Mouse (Mus musculus): Measurements from ENCODE around the gene Get4.
A peak's percentile ranks its signal among the peaks of the same experiment; 100 is the strongest.

Get4 gene

DNA sequence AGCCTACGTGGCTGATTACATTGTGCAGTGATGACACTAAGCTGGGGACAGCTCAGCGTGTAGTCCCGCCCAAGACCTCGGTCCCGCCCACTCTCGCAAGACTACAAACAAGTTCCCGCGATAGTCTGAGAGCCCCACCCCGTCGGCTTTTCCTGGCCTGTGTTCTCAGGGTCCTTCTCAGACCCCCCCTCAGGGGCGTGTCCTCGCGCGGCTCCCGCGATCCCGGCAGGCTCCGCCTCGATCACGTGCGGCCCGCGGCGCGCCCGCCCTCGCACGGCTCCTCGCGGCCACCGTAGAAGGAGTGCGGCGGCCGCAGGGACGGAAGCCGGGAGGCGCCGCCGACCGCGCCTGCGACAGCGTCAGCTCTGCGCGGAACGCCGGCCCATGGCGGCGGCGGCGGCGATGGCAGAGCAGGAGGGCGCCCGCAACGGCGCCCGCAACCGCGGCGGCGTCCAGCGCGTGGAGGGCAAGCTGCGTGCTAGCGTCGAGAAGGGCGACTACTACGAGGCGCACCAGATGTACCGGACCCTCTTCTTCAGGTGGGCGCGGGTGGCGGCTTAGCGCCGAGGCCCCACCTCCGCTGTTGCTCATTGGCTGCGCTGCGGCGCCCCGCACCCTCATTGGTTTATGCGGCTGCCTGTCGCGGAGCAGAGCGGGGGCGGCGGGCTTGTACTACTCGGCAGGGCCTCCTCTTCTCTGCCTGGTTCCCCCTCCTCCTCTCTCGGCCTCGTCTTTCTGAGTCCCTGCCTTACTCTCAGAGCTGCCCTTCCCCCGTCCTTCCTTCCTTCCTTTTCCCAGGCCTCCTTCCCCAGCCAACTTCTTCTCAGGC is at the start of gene Get4:
Gene Get4 (plus strand): TSS at position 244 of the 829 bp plus-strand sequence.
- DNase-seq (ENCODE audit: low read depth, low spot score): peak; percentile 100

DNA sequence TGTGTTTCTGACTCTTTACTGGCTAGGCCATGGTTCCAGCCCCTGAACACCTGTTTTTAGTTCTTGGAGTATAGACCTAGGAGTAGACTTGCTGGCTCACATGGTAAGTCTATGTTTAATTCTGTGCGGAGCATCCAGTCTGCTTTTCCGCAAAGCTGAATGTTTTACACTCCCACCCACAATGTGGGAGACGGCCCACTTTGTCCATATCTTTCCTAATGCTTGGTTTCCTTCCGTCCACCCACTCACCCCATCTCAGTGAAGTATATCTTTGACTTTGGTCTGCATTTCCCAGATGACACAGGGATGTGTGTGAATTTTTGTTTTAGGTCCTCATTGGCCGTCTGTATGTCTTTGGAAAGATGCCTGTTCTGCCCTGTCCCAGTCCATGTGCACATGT is 48.8 kb upstream of the Get4 start:
- no peak for DNase-seq (ENCODE audit: low read depth, low spot score)

GRCm38 (mm10) chr5:139206081-139206480 is 46.0 kb upstream of the Get4 start:
- no peak for DNase-seq (ENCODE audit: low read depth, low spot score)

GRCm38 (mm10) chr5:139206525-139206924 is 45.6 kb upstream of the Get4 start:
- peak; percentile 47 for DNase-seq (ENCODE audit: low read depth, low spot score)

DNA sequence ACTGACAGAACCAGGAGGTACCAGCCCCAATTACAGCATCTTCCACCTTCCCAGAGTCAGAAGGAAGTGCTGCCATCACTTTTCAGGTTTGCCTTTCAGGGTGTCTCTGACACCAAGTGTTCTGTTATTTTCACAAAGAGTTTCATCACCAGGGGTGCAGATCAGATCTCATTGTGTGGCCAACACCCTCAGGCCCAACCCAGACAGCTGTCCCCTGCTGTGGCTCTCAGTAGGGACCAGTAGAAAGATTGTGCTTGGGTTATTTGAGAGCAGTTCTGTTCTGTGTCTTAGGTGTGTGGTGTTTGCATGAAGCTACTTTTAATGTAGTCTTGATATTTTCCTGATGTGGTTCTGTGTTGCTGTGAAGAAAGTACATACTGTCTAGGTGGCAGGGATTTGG is 43.9 kb upstream of the Get4 start:
- no peak for DNase-seq (ENCODE audit: low read depth, low spot score)

DNA sequence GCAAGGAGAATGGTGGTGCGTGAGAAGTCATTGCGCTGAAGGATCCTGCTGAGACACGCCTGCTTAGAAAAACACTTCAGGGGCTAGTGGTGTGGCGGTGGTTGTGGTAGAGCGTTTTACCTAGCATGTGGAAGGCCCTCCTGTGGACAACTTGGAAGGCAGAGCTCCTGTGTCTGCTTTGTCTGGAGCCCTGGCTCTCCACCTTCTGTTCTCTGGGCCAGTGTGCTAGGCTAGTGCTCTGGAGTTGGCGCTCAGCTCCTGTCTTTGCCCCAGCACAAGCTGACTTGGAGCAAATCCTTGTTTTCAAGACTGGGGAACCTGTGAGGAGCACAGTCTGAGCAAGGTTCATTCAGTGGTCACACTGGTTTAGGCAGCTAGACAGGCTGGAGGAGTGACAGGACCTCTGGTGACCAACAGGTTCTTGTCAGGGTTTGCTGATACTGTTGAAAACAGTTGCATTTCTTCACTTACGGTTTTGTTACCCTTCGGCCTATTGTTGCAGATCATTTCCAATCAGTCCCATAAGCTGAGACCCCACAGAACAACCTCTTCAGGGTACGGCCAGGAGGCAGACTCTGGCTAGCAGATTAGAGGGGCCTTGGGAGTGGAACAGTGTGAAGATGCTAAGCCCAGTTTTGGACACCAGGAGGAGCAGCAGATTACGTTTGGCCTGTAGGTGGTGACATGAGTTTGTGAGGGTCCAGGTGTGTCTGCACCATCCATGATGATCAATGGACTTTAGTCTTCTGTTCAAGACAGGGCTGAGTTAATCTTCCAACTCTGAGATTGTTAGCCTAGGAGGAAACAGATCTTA is 43.0 kb upstream of the Get4 start:
- no peak for DNase-seq (ENCODE audit: low read depth, low spot score)

- DNase-seq (ENCODE audit: low read depth, low spot score): no peak
These were observed 42.5 kb upstream of the Get4 start for GRCm38 (mm10) chr5:139209685-139210026.

GRCm38 (mm10) chr5:139211737-139212385 is 40.3 kb upstream of the Get4 start:
- no peak for DNase-seq (ENCODE audit: low read depth, low spot score)

DNA sequence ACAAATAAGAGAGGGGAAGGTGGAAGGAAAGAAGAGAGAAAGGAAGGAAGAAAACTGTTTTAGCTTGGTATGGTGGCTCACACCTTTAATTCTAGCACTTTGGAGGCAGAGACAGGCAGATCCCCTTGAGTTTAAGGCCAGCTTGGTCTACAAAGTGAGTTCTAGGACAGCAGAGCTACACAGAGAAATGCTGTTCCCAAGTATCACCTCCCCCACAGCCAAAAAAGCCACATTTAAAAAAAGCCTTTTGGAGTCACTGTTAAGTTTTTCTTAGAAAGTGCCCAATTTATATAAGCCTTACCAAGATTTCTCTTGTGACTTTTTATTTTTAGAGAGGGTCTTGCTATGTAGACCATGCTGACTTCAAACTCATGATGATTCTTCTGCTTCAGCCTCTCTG is 37.8 kb upstream of the Get4 start:
- no peak for DNase-seq (ENCODE audit: low read depth, low spot score)

DNA sequence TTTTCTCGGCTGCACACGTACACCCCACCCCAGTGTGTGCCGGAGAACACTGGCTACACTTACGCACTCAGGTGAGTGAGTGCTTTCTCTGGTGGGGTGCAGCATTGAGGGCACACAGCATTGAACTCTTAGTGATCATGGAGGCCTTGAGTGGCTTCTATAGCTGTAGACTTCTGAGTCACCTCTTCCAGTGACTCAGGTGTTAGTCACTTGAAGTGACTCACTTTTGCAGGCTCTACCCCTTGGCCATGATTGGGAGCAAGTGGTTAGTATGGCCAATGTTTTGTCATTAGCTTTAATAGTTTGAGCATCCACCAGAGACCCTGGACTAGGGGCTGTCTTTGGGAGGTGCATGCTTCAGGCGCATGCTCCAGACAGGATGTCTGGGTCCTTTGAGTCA is 36.9 kb upstream of the Get4 start:
- no peak for DNase-seq (ENCODE audit: low read depth, low spot score)

DNA sequence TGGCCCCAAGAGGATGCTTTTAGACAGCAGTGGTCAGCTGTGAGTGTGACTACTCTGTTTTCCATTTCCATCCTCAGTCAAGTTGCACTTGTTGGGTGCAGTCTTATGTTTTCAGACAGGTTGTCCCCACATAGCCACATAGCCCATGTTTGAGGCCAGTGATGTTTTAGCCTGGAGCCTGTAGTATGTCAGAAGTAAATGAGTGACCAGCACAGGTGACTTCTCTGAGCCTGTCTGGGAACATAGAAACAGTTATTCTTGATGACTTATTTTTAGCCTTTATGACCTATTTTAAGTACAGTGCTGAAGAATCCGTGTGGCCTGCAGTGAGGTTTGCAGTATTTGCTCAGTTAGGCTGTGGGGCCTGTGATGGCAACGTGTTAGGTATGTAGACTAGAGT is 36.0 kb upstream of the Get4 start:
- no peak for DNase-seq (ENCODE audit: low read depth, low spot score)

GRCm38 (mm10) chr5:139216774-139217173 is 35.4 kb upstream of the Get4 start:
- no peak for DNase-seq (ENCODE audit: low read depth, low spot score)

DNA sequence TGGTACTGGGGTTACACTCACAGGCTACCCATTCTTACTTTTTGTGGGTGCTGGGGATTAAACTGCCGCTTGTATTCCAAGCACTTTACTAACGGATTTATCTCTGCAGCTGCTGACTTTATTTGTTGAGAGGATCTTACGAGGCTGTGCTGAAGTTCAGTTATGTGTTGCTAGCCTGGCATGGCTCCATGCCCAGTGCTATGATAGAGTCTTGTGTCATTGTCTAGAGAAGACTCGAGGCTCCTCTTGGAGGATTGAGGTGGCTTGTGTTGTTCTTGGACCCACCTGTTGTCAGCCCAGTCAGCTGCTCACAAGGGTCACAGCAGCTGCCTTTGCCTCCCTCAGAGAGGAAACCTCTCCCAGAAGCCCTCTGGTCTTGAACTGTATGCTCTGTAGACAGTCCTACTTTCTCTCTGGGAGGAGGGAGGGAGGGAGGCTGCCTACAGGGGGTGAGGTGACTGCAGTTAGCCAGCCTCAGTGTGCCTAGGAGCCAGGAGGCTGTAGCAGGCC is 32.1 kb upstream of the Get4 start:
- DNase-seq (ENCODE audit: low read depth, low spot score): no peak

GRCm38 (mm10) chr5:139220610-139221009 is 31.5 kb upstream of the Get4 start:
- no peak for DNase-seq (ENCODE audit: low read depth, low spot score)

DNA sequence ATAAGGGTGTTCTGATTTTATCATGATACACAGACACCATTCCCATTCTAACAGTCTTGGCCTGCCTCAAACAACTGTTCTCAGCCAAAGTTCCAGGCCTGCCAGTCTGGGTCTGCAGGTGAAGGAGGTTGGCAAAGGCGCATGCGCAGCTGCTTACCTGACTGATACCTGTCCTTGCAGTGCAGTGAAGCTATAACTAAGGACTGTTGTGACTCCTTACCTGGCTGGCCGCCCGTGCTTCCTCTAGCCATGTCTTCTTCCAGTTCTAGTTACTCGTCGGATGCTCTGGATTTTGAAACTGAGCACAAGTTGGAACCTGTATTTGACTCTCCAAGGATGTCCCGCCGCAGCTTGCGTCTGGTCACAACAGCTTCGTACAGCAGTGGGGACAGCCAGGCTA is 28.8 kb upstream of the Get4 start:
- no peak for DNase-seq (ENCODE audit: low read depth, low spot score)

GRCm38 (mm10) chr5:139227236-139227635 is 24.9 kb upstream of the Get4 start:
- no peak for DNase-seq (ENCODE audit: low read depth, low spot score)

- DNase-seq (ENCODE audit: low read depth, low spot score): no peak
These were observed 24.5 kb upstream of the Get4 start for GRCm38 (mm10) chr5:139227645-139228044.

- no peak for DNase-seq (ENCODE audit: low read depth, low spot score)
These were observed 23.8 kb upstream of the Get4 start for GRCm38 (mm10) chr5:139228318-139228717.

GRCm38 (mm10) chr5:139229716-139230115 is 22.4 kb upstream of the Get4 start:
- no peak for DNase-seq (ENCODE audit: low read depth, low spot score)

GRCm38 (mm10) chr5:139232083-139232482 is 20.0 kb upstream of the Get4 start:
- no peak for DNase-seq (ENCODE audit: low read depth, low spot score)

GRCm38 (mm10) chr5:139234423-139234822 is 17.7 kb upstream of the Get4 start:
- no peak for DNase-seq (ENCODE audit: low read depth, low spot score)

DNA sequence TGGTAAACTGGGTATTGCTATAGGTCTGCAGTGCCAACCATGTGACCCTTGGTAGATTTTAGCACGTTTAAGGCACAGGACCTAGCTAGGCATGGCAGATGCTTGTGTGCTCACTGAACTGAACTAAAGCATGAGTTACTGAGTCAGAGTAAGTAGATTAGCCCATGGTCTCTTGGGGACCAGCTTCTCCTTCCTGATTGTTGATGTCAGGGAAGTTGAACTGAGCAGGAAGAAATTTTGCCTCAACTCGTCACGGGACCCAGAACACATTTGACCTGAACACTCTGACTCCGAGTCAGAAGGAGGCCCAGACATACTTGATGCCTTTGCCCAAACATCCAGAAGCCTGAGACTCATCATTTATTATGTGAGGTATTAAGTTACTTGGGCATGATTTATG is 14.7 kb upstream of the Get4 start:
- no peak for DNase-seq (ENCODE audit: low read depth, low spot score)
